Mouse (Mus musculus) liver, adult 2 months (tissue): Measurements from ENCODE around the gene Lrrtm4. TPM values are rescaled to one million over a fixed set of nuclear protein-coding genes. Genes with fewer than 3 reads are reported as not detected.

Experiments
- DNase-seq: peaks from one replicate; pipeline ENCODE4 v3.0.0-alpha.2; 2011; ENCODE audit warnings: low read depth, low spot score; ENCODE audit errors: extremely low read depth
- H3K27ac ChIP-seq: fragments of 200-500 bp; replicated peaks from 2 replicates; pipeline ENCODE4 v1.5.1; 2012; ENCODE audit warnings: low read depth, mild to moderate bottlenecking, control low read depth, inconsistent platforms, low read length; ENCODE audit not compliant: insufficient read depth
- H3K27me3 ChIP-seq: fragments of 200-500 bp; 2 replicates; pipeline ENCODE4 v1.6.1; 2012; ENCODE audit warnings: mild to moderate bottlenecking, moderate library complexity, low read length, inconsistent platforms; ENCODE audit not compliant: control insufficient read depth, insufficient read depth
- H3K36me3 ChIP-seq: fragments of 200-500 bp; 2 replicates; pipeline ENCODE4 v1.6.1; 2012; ENCODE audit warnings: low read length, inconsistent platforms; ENCODE audit not compliant: control insufficient read depth, insufficient read depth
- H3K4me1 ChIP-seq: fragments of 200-500 bp; 2 replicates; pipeline ENCODE4 v1.6.1; 2011; ENCODE audit warnings: low read length; ENCODE audit not compliant: control insufficient read depth, insufficient read depth
- H3K4me3 ChIP-seq: fragments of 200-500 bp; 2 replicates; pipeline ENCODE4 v1.5.1; 2011; ENCODE audit warnings: low read depth, mild to moderate bottlenecking, control low read depth, low read length, moderate library complexity; ENCODE audit not compliant: insufficient read depth
- H3K79me2 ChIP-seq: fragments of 200-500 bp; 2 replicates; pipeline ENCODE4 v1.6.1; 2012; ENCODE audit warnings: inconsistent platforms, mild to moderate bottlenecking, low read length, moderate library complexity; ENCODE audit not compliant: control insufficient read depth, insufficient read depth
- H3K9ac ChIP-seq: fragments of 200-500 bp; 2 replicates; pipeline ENCODE4 v1.6.1; 2012; ENCODE audit warnings: low read depth, mild to moderate bottlenecking, control low read depth, inconsistent platforms, low read length
- CTCF ChIP-seq: fragments of 200-500 bp; IDR thresholded peaks from 2 replicates; pipeline ENCODE4 v1.5.1; 2011; ENCODE audit warnings: low read depth, low read length, control low read depth
- POLR2A ChIP-seq: fragments of 200-500 bp; IDR thresholded peaks from 2 replicates; pipeline ENCODE4 v1.6.1; 2011; ENCODE audit warnings: low read length, control low read depth; ENCODE audit not compliant: insufficient read depth; ENCODE audit errors: extremely low read depth
- WGBS: fragments of 180-500 bp; shearing (Covaris S2); methylation state at CpG from one replicate; pipeline ENCODE4 v1.1.7; 2018; 5-methylcytosine and 5-hydroxymethylcytosine counted together
- polyA plus RNA-seq: library from polyadenylated mRNA; depleted of rRNA; stranded (reverse); fragments of >200 nt; gene quantifications from 2 replicates; pipeline ENCODE4 v1.2.3, GENCODE M21; 2012
- total RNA-seq: library from RNA; depleted of rRNA; stranded (reverse); fragments of >200 nt; gene quantifications from 2 replicates; pipeline ENCODE4 v1.2.3, GENCODE M21; 2014

Gene Lrrtm4
- total and polyA plus RNA-seq, 2 experiments, result not detected

DNA sequence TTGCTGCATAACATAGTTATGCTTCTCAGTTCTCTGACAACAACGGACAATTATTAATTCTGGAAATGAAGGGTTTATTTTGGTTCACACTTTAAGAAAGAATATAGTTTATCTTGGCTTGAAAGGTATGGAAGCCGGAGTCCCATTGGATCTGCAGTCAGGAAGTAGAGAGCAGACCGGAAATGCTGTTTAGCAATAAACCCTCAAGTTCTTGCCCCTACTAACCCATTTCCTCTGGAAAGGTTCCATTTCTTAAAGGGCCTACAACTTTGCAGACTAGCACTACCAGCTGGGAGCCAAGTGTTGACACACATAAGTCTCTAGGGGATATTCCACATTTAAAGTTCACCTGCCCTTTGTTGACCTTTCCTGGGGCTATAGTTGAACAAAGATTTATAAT, 309.7 kb downstream of the Lrrtm4 start:
- no peak overlapping the region for H3K27ac ChIP-seq

DNA sequence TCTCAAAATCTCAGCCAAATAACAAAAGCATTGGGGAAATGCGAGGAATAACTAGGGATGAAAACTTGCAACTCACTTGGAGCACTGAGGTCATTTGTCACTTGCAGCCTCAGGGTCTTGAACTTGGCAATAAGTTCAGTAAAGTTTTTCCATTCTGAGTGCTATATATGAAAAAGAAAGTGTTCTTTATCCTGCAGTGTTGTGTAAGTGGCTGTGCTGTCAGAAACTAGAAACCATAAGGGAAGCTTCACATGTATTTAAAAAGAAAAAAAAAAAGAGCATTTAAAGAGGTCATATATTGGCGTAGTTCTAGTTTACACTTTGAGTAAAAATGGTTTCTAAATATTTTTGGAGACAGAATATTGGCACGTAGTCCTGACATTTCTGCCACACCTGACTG, 313.1 kb downstream of the Lrrtm4 start:
- H3K27ac ChIP-seq, result no peak overlapping the region
- H3K79me2 ChIP-seq, result no peaks in the 10 kb centered on the region
- no peaks in the 10 kb centered on the region for H3K36me3 ChIP-seq
- no peaks in the 10 kb centered on the region for H3K4me1 ChIP-seq
- no peak overlapping the region for H3K9ac ChIP-seq
- no peak overlapping the region for H3K4me3 ChIP-seq
- H3K27me3 ChIP-seq, result no peaks in the 10 kb centered on the region
- TF ChIP-seq CTCF (no peak), POLR2A (no peak)
- 73% methylated on average over 3 of the region's 3 CpGs for WGBS
- no peak for DNase-seq

More for the DNA sequence above, 309.7 kb downstream of the Lrrtm4 start:
- H3K79me2 ChIP-seq, result no peaks in the 10 kb centered on the region
- H3K27me3 ChIP-seq, result no peaks in the 10 kb centered on the region
- TF ChIP-seq CTCF (no peak), POLR2A (no peak)
- H3K9ac ChIP-seq, result no peak overlapping the region
- WGBS, result 67% methylated on average over 3 of the region's 3 CpGs
- no peaks in the 10 kb centered on the region for H3K36me3 ChIP-seq
- no peak for DNase-seq
- H3K4me3 ChIP-seq, result no peak overlapping the region
- no peaks in the 10 kb centered on the region for H3K4me1 ChIP-seq

DNA sequence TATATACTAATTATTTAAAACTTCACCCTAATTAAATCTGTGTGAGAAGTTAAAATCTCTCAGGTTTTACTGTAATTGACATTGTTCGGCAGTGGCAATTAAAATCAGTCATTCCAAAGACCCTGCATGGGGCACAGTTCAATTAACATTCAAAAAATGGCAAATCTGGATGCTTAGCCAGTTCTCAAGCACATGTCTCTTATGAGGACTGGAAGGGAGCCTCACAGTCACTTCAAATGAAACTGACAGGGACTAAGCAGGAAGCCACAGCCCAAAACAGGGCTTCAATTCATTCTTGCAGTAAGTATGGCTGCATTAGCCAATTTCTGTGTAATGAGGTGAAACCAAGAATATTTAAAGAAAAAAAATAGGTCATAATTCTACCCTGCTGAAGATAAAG, 333.6 kb downstream of the Lrrtm4 start:
- no peak for DNase-seq
- Histone ChIP-seq H3K27ac (no peak overlapping the region), H3K4me3 (no peak overlapping the region), H3K27me3 (no peaks in the 10 kb centered on the region), H3K4me1 (no peaks in the 10 kb centered on the region), H3K9ac (no peak overlapping the region), H3K79me2 (no peaks in the 10 kb centered on the region), H3K36me3 (no peaks in the 10 kb centered on the region)
- 83% methylated on average over 1 of the region's 1 CpGs for WGBS
- TF ChIP-seq CTCF, result no peak
- TF ChIP-seq POLR2A, result no peak

DNA sequence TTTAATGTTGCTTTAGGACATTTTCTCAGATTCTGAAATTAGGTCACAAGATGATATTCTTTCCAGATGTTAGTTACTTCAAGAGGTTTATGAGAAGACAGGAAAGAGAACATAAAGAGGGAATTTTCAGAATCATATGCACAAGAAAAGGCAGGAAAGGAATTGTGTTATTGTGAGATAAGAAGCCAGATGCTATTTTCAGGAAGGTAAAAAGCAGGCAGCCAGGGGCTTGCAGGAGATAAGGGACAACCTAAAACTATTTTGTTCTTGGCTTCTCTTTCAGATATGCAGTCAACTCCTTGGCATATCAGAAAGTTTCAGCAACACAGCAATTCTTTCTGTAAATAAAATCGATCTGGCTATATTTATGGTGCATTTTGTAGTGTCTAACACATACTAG, 338.4 kb downstream of the Lrrtm4 start:
- H3K27ac ChIP-seq, result no peak overlapping the region
- 58% methylated on average over 1 of the region's 1 CpGs for WGBS
- no peak for TF ChIP-seq POLR2A
- no peak for TF ChIP-seq CTCF
- no peaks in the 10 kb centered on the region for H3K79me2 ChIP-seq
- H3K4me1 ChIP-seq, result no peaks in the 10 kb centered on the region
- DNase-seq, result no peak
- no peak overlapping the region for H3K4me3 ChIP-seq
- no peaks in the 10 kb centered on the region for H3K36me3 ChIP-seq
- H3K9ac ChIP-seq, result no peak overlapping the region
- H3K27me3 ChIP-seq, result no peaks in the 10 kb centered on the region

DNA sequence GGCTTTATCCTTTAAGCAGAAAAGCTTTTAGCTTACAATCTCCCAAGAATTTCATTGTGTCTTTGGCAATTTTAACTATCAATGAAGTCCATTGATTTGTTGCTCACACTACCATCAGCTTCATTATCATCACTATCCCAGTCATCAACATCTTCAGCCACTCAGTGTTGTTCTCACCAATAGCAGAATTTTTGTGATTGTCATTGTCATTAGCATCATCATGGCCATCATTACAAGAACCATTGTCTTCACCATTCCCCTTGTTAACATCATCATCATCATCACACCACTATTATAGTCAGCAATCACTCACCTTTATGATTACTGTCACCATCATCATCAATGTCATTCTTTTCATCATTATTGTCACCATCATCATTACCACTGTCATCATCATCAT, 344.9 kb downstream of the Lrrtm4 start:
- no peak overlapping the region for H3K27ac ChIP-seq
- no peak for TF ChIP-seq POLR2A
- no peak for TF ChIP-seq CTCF
- H3K4me3 ChIP-seq, result no peak overlapping the region
- DNase-seq, result no peak
- no peaks in the 10 kb centered on the region for H3K79me2 ChIP-seq
- no peaks in the 10 kb centered on the region for H3K27me3 ChIP-seq
- no peaks in the 10 kb centered on the region for H3K4me1 ChIP-seq
- no peaks in the 10 kb centered on the region for H3K36me3 ChIP-seq
- no peak overlapping the region for H3K9ac ChIP-seq

DNA sequence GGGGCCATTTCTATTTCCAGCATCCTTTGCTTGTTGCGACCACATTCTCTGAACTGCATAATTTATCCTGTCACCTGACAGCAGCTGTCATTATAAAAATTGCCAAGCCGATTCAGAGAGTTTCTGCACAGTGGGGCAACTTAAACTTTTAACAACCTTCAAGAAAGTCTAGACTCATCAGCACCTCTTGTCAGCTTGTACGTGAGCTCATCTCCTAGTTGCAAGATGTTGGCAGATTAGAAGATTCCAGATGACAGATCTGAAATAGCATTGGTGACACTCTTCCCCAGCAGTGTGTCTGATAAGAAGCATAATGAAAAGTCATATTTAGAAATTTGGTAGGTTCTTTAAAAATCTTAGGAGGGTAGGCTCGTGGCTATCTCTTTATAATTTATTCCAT, 347.9 kb downstream of the Lrrtm4 start:
- Histone ChIP-seq H3K79me2 (no peaks in the 10 kb centered on the region), H3K36me3 (no peaks in the 10 kb centered on the region), H3K4me1 (no peaks in the 10 kb centered on the region), H3K27ac (no peak overlapping the region), H3K9ac (no peak overlapping the region), H3K27me3 (no peaks in the 10 kb centered on the region), H3K4me3 (no peak overlapping the region)
- WGBS, result 66% methylated on average over 4 of the region's 4 CpGs
- TF ChIP-seq CTCF (no peak), POLR2A (no peak)
- DNase-seq, result no peak
